Mouse (Mus musculus): ENCODE results near the gene Gpm6b.

GRCm38 (mm10) chrX:166279861-166280260, 41.1 kb downstream of the Gpm6b start:
- TF ChIP-seq CTCF (IDR thresholded peaks at IDR 0.05; ENCODE audit: low read depth) = no peak
- TF ChIP-seq EP300 (IDR thresholded peaks at IDR 0.05; ENCODE audit: low read depth) = no peak

Measured in liver, postnatal 0 days (tissue).